Mouse (Mus musculus): ENCODE results near the gene Cd4. TPM values are rescaled to one million over a fixed set of nuclear protein-coding genes. Genes with fewer than 3 reads are reported as not detected.
A peak's percentile ranks its signal among the peaks of the same experiment; 100 is the strongest.

Cd4 gene
- polyA plus RNA-seq, 1 experiment, result not detected

- H3K79me2 ChIP-seq (ENCODE audit: control insufficient read depth, insufficient read depth), result no peaks in the 10 kb centered on the region
- H3K4me3 ChIP-seq, result no peak within 1 kb of the TSS
- no peak for TF ChIP-seq TCF3 (IDR thresholded peaks at IDR 0.05; ENCODE audit: insufficient read length, low read depth)
- TF ChIP-seq MAX (IDR thresholded peaks at IDR 0.05; ENCODE audit: low read depth), result no peak
- no peak for TF ChIP-seq SRF (IDR thresholded peaks at IDR 0.05; ENCODE audit: control insufficient read depth, insufficient read length, low read depth)
- TF ChIP-seq MYOD1 (IDR thresholded peaks at IDR 0.05; ENCODE audit: control insufficient read depth in 1 of 3, insufficient read length in 2 of 3, low read depth in 2 of 3), result no peak
- TF ChIP-seq POLR2A (IDR thresholded peaks at IDR 0.05; ENCODE audit: insufficient read length, low read depth), result no peak
- TF ChIP-seq POLR2AphosphoS2 (IDR thresholded peaks at IDR 0.05; ENCODE audit: insufficient read length, low read depth), result no peak
- TF ChIP-seq CEBPB (IDR thresholded peaks at IDR 0.05; ENCODE audit: insufficient read depth, poor library complexity, severe bottlenecking), result no peak
- TF ChIP-seq REST (IDR thresholded peaks at IDR 0.05; ENCODE audit: insufficient read depth, insufficient read length), result no peak
- no peak within 1 kb of the TSS for H3ac ChIP-seq (ENCODE audit: control insufficient read depth, insufficient read length)
- H3K27me3 ChIP-seq (ENCODE audit: control insufficient read depth, insufficient read depth, insufficient read length), result peaks cover 76% of the 10 kb centered on the region
- H3K4me2 ChIP-seq (ENCODE audit: low read depth), result peak within 1 kb of the TSS; percentile 48
- no peaks in the 10 kb centered on the region for H3K36me3 ChIP-seq (ENCODE audit: control insufficient read depth, insufficient read depth)
Observed at GRCm38 (mm10) chr6:124863658-124864298, 24.2 kb downstream of the Cd4 start, which contains the start of gene Gpr162. Gpr162 (minus strand) TSS chr6:124863983.

GRCm38 (mm10) chr6:124863125-124863657, 24.8 kb downstream of the Cd4 start:
- H3K79me2 ChIP-seq (ENCODE audit: control insufficient read depth, insufficient read depth), result no peaks in the 10 kb centered on the region
- H3K27me3 ChIP-seq (ENCODE audit: control insufficient read depth, insufficient read depth, insufficient read length), result peaks cover 75% of the 10 kb centered on the region
- H3K36me3 ChIP-seq (ENCODE audit: control insufficient read depth, insufficient read depth), result no peaks in the 10 kb centered on the region
- H3K4me3 ChIP-seq, result no peak overlapping the region
- TF ChIP-seq MYOD1 (IDR thresholded peaks at IDR 0.05; ENCODE audit: control insufficient read depth in 1 of 3, insufficient read length in 2 of 3, low read depth in 2 of 3) (no peak), TCF3 (IDR thresholded peaks at IDR 0.05; ENCODE audit: insufficient read length, low read depth) (no peak), E2F4 (IDR thresholded peaks at IDR 0.05; ENCODE audit: insufficient read depth) (no peak), MYOG (IDR thresholded peaks at IDR 0.05; ENCODE audit: control insufficient read depth in 1 of 3, insufficient read depth in 1 of 3, insufficient read length in 2 of 3, low read depth in 2 of 3) (no peak), CEBPB (IDR thresholded peaks at IDR 0.05; ENCODE audit: insufficient read depth, poor library complexity, severe bottlenecking) (no peak), SRF (IDR thresholded peaks at IDR 0.05; ENCODE audit: control insufficient read depth, insufficient read length, low read depth) (no peak), USF1 (IDR thresholded peaks at IDR 0.05; ENCODE audit: low read depth) (no peak), REST (IDR thresholded peaks at IDR 0.05; ENCODE audit: insufficient read depth, insufficient read length) (no peak), POLR2AphosphoS2 (IDR thresholded peaks at IDR 0.05; ENCODE audit: insufficient read length, low read depth) (no peak), MAX (IDR thresholded peaks at IDR 0.05; ENCODE audit: low read depth) (no peak)
- no peak overlapping the region for H3ac ChIP-seq (ENCODE audit: control insufficient read depth, insufficient read length)
- peak overlapping the region; percentile 48 for H3K4me2 ChIP-seq (ENCODE audit: low read depth)

GRCm38 (mm10) chr6:124862406-124863124, 25.5 kb downstream of the Cd4 start:
- Histone ChIP-seq H3ac (ENCODE audit: control insufficient read depth, insufficient read length) (no peak overlapping the region), H3K36me3 (ENCODE audit: control insufficient read depth, insufficient read depth) (no peaks in the 10 kb centered on the region), H3K27me3 (ENCODE audit: control insufficient read depth, insufficient read depth, insufficient read length) (peaks cover 71% of the 10 kb centered on the region), H3K79me2 (ENCODE audit: control insufficient read depth, insufficient read depth) (no peaks in the 10 kb centered on the region), H3K4me3 (no peak overlapping the region), H3K4me2 (ENCODE audit: low read depth) (no peak overlapping the region)
- TF ChIP-seq E2F4 (IDR thresholded peaks at IDR 0.05; ENCODE audit: insufficient read depth), result no peak
- no peak for TF ChIP-seq MAX (IDR thresholded peaks at IDR 0.05; ENCODE audit: low read depth)
- TF ChIP-seq TCF12 (IDR thresholded peaks at IDR 0.05; ENCODE audit: insufficient read depth, poor library complexity, severe bottlenecking), result no peak
- TF ChIP-seq REST (IDR thresholded peaks at IDR 0.05; ENCODE audit: insufficient read depth, insufficient read length), result no peak
- TF ChIP-seq MYOG (IDR thresholded peaks at IDR 0.05; ENCODE audit: control insufficient read depth in 1 of 3, insufficient read depth in 1 of 3, insufficient read length in 2 of 3, low read depth in 2 of 3), result no peak

DNA sequence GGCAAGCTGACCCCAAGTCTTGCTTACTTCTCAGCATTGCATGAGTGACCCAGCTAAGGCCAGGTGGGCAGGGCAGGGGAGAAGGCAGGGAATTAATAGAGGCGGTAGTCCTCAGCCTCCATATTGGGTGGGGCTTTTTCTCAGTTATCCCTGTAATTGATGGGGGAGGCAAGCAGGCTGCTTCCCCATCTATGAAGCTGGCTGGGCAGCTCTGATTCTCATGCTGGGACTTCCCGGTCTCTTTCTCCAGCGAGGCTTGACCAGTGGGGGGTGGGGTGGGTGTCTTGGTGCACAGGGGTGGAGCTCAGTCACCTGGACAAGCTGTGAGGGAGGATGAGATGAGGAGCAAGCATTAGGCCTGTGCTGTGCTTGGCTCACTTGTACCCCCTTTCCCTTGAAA, 26.2 kb downstream of the Cd4 start:
- no peak overlapping the region for H3K4me3 ChIP-seq
- TF ChIP-seq CEBPB (IDR thresholded peaks at IDR 0.05; ENCODE audit: insufficient read depth, poor library complexity, severe bottlenecking) (no peak), REST (IDR thresholded peaks at IDR 0.05; ENCODE audit: insufficient read depth, insufficient read length) (no peak), USF1 (IDR thresholded peaks at IDR 0.05; ENCODE audit: low read depth) (no peak), POLR2A (IDR thresholded peaks at IDR 0.05; ENCODE audit: insufficient read length, low read depth) (no peak), E2F4 (IDR thresholded peaks at IDR 0.05; ENCODE audit: insufficient read depth) (no peak), MAX (IDR thresholded peaks at IDR 0.05; ENCODE audit: low read depth) (no peak), SRF (IDR thresholded peaks at IDR 0.05; ENCODE audit: control insufficient read depth, insufficient read length, low read depth) (no peak), POLR2AphosphoS2 (IDR thresholded peaks at IDR 0.05; ENCODE audit: insufficient read length, low read depth) (no peak)
- no peaks in the 10 kb centered on the region for H3K79me2 ChIP-seq (ENCODE audit: control insufficient read depth, insufficient read depth)
- H3K4me2 ChIP-seq (ENCODE audit: low read depth), result no peak overlapping the region
- peaks cover 74% of the 10 kb centered on the region for H3K27me3 ChIP-seq (ENCODE audit: control insufficient read depth, insufficient read depth, insufficient read length)
- H3ac ChIP-seq (ENCODE audit: control insufficient read depth, insufficient read length), result no peak overlapping the region
- no peaks in the 10 kb centered on the region for H3K36me3 ChIP-seq (ENCODE audit: control insufficient read depth, insufficient read depth)

GRCm38 (mm10) chr6:124861266-124861665, 26.8 kb downstream of the Cd4 start:
- TF ChIP-seq MYOD1 (IDR thresholded peaks at IDR 0.05; ENCODE audit: control insufficient read depth in 1 of 3, insufficient read length in 2 of 3, low read depth in 2 of 3), result no peak
- TF ChIP-seq E2F4 (IDR thresholded peaks at IDR 0.05; ENCODE audit: insufficient read depth), result no peak
- no peak for TF ChIP-seq REST (IDR thresholded peaks at IDR 0.05; ENCODE audit: insufficient read depth, insufficient read length)
- TF ChIP-seq MYOG (IDR thresholded peaks at IDR 0.05; ENCODE audit: control insufficient read depth in 1 of 3, insufficient read depth in 1 of 3, insufficient read length in 2 of 3, low read depth in 2 of 3), result no peak
- peaks cover 69% of the 10 kb centered on the region for H3K27me3 ChIP-seq (ENCODE audit: control insufficient read depth, insufficient read depth, insufficient read length)
- no peak overlapping the region for H3K4me2 ChIP-seq (ENCODE audit: low read depth)
- no peaks in the 10 kb centered on the region for H3K79me2 ChIP-seq (ENCODE audit: control insufficient read depth, insufficient read depth)
- H3ac ChIP-seq (ENCODE audit: control insufficient read depth, insufficient read length), result no peak overlapping the region
- H3K4me3 ChIP-seq, result no peak overlapping the region
- no peaks in the 10 kb centered on the region for H3K36me3 ChIP-seq (ENCODE audit: control insufficient read depth, insufficient read depth)

All from myocyte (in vitro differentiated cells).